Mouse (Mus musculus): ENCODE measurements around the gene Setdb1. TPM values are rescaled to one million over a fixed set of nuclear protein-coding genes. Genes with fewer than 3 reads are reported as not detected.

The Setdb1 gene
- polyA plus RNA-seq, 2 experiments from 2014 or later = 20.2 to 26.6 TPM

- ATAC-seq = no peak
These were observed 38.5 kb downstream of the Setdb1 start for GRCm38 (mm10) chr3:95318548-95318947.

GRCm38 (mm10) chr3:95317414-95318080 lies 39.5 kb downstream of the Setdb1 start:
- ATAC-seq = peak; percentile 32

- ATAC-seq = no peak
These were observed 41.0 kb downstream of the Setdb1 start for GRCm38 (mm10) chr3:95315844-95316550.

GRCm38 (mm10) chr3:95315094-95315843 lies 41.7 kb downstream of the Setdb1 start:
- ATAC-seq = peak; percentile 90

GRCm38 (mm10) chr3:95314486-95315093 lies 42.4 kb downstream of the Setdb1 start, which contains the start of gene Cers2:
Gene Cers2 (plus strand): TSS chr3:95314791.
- ATAC-seq = no peak

- ATAC-seq = no peak
These were observed 42.9 kb downstream of the Setdb1 start for GRCm38 (mm10) chr3:95314075-95314474.

GRCm38 (mm10) chr3:95313476-95313875 lies 43.5 kb downstream of the Setdb1 start:
- ATAC-seq = no peak

GRCm38 (mm10) chr3:95312623-95313022 lies 44.4 kb downstream of the Setdb1 start:
- ATAC-seq = no peak

GRCm38 (mm10) chr3:95310968-95311882 lies 45.8 kb downstream of the Setdb1 start:
- ATAC-seq = no peak

GRCm38 (mm10) chr3:95310496-95310895 lies 46.5 kb downstream of the Setdb1 start:
- ATAC-seq = no peak

GRCm38 (mm10) chr3:95307100-95307499 lies 49.9 kb downstream of the Setdb1 start, which contains the start of gene Anxa9:
Gene Anxa9 (minus strand): TSS chr3:95307176.
- ATAC-seq = no peak

- no peak for ATAC-seq
These were observed 50.8 kb downstream of the Setdb1 start for GRCm38 (mm10) chr3:95306244-95306643.

- ATAC-seq = no peak
These were observed 55.7 kb downstream of the Setdb1 start for GRCm38 (mm10) chr3:95301204-95301796.

GRCm38 (mm10) chr3:95298018-95298417 lies 59.0 kb downstream of the Setdb1 start:
- no peak for ATAC-seq

GRCm38 (mm10) chr3:95296103-95296469 lies 60.9 kb downstream of the Setdb1 start:
- ATAC-seq = peak; percentile 83

GRCm38 (mm10) chr3:95295321-95296102 lies 61.5 kb downstream of the Setdb1 start:
- no peak for ATAC-seq

- ATAC-seq = no peak
These were observed 62.3 kb downstream of the Setdb1 start for GRCm38 (mm10) chr3:95294718-95295117.

GRCm38 (mm10) chr3:95294316-95294715 lies 62.7 kb downstream of the Setdb1 start:
- ATAC-seq = no peak

GRCm38 (mm10) chr3:95293537-95293936 lies 63.5 kb downstream of the Setdb1 start:
- no peak for ATAC-seq

- no peak for ATAC-seq
These were observed 64.1 kb downstream of the Setdb1 start for GRCm38 (mm10) chr3:95292899-95293298.

GRCm38 (mm10) chr3:95291041-95291440 lies 66.0 kb downstream of the Setdb1 start:
- ATAC-seq = no peak

Measured in CD4-positive, CD25-positive, alpha-beta regulatory T cell, adult 4 months (primary cell).